Mouse (Mus musculus) neural tube, embryonic 11.5 days (tissue): Measurements from ENCODE around the gene Oxt. TPM values are rescaled to one million over a fixed set of nuclear protein-coding genes. Genes with fewer than 3 reads are reported as not detected.

Experiments used
- ATAC-seq: fragments of 200-750 bp; cut with Nextera tagmentation; 2 replicates; pipeline ENCODE4 v1.8.0; 2017; ENCODE audit warnings: moderate number of reproducible peaks, mild to moderate bottlenecking, moderate TSS enrichment, moderate library complexity; ENCODE audit not compliant: insufficient read depth, low FRiP score, low TSS enrichment
- DNase-seq: peaks from one replicate; pipeline ENCODE4 v3.0.0-alpha.2; 2015; ENCODE audit warnings: low spot score
- H3K27ac ChIP-seq: fragments of 300-500 bp; sonication (generic); 2 replicates; pipeline ENCODE4 v1.5.1; 2014; ENCODE audit warnings: low read depth, mild to moderate bottlenecking, low read length
- H3K27me3 ChIP-seq: fragments of 300-500 bp; sonication (generic); 2 replicates; pipeline ENCODE4 v1.6.1; 2014; ENCODE audit warnings: mild to moderate bottlenecking, low read length, mixed read lengths; ENCODE audit not compliant: control insufficient read depth, insufficient read depth
- H3K36me3 ChIP-seq: fragments of 300-500 bp; sonication (generic); 2 replicates; pipeline ENCODE4 v1.6.1; 2014; ENCODE audit warnings: mild to moderate bottlenecking, low read length, moderate library complexity, mixed read lengths; ENCODE audit not compliant: control insufficient read depth, insufficient read depth
- H3K4me1 ChIP-seq: fragments of 300-500 bp; sonication (generic); 2 replicates; pipeline ENCODE4 v1.6.1; 2014; ENCODE audit warnings: low read length, mixed read lengths; ENCODE audit not compliant: control insufficient read depth, insufficient read depth
- H3K4me2 ChIP-seq: fragments of 300-500 bp; sonication (generic); 2 replicates; pipeline ENCODE4 v1.6.1; 2014; ENCODE audit warnings: low read depth, mild to moderate bottlenecking, moderate library complexity
- H3K4me3 ChIP-seq: fragments of 300-500 bp; sonication (generic); 2 replicates; pipeline ENCODE4 v1.5.1; 2014; ENCODE audit warnings: low read depth, low read length
- H3K9ac ChIP-seq: fragments of 300-500 bp; sonication (generic); 2 replicates; pipeline ENCODE4 v1.6.1; 2014; ENCODE audit warnings: mild to moderate bottlenecking, low read length
- H3K9me3 ChIP-seq: fragments of 300-500 bp; sonication (generic); 2 replicates; pipeline ENCODE4 v1.6.1; 2016; ENCODE audit warnings: low read length; ENCODE audit not compliant: control insufficient read depth
- WGBS: fragments of 180-500 bp; shearing (Covaris S2); extraction: QIAGEN DNeasy Blood & Tissue Kit; methylation state at CpG from one replicate; pipeline ENCODE4 v1.1.7; 2014; 5-methylcytosine and 5-hydroxymethylcytosine counted together
- polyA plus RNA-seq: library from polyadenylated mRNA; unstranded; fragments of >200 nt; fragmentation: Nextera tagmentation; extraction: Ambion mirVana; gene quantifications from 2 replicates; pipeline ENCODE4 v1.2.1, GENCODE M21; 2014

Oxt gene
- polyA plus RNA-seq, 1 experiment from 2014 or later, result 0.48 TPM

DNA sequence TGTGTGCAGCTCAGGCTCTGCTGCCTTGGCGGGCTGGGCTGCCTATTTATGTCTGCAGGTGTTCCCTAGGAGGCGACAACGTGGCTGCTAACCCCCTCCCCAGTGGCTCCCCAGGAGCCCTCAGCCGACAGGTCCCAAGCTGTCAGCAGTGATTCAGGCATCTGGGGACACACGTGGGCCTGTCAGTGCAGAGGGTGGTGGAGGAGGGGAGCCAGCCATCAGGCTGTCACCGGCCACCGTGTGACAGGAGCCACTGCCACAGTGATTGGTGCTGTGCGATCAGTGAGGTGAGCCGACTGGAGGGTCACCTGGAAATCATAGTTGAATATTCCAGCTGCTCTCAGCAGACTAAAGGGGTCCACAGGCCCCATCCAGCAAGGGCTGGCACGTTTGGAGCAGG, 6.6 kb downstream of the Oxt start, which contains the start of gene Avp:
TSS of gene Avp (minus strand) at position 3 of the 400 bp plus-strand sequence.
- no peak within 1 kb of the TSS for H3K4me2 ChIP-seq
- peaks cover 54% of the 10 kb centered on the region for H3K27me3 ChIP-seq
- H3K4me3 ChIP-seq, result no peak within 1 kb of the TSS; the same call in 1 of the 2 replicates
- WGBS, result 33% methylated on average over 10 of the region's 10 CpGs
- H3K4me1 ChIP-seq, result no peaks in the 10 kb centered on the region
- no peaks in the 10 kb centered on the region for H3K36me3 ChIP-seq
- no peak within 1 kb of the TSS for H3K27ac ChIP-seq
- ATAC-seq (no peak), DNase-seq (no peak)
- H3K9me3 ChIP-seq, result no peaks in the 10 kb centered on the region
- H3K9ac ChIP-seq, result no peak within 1 kb of the TSS

DNA sequence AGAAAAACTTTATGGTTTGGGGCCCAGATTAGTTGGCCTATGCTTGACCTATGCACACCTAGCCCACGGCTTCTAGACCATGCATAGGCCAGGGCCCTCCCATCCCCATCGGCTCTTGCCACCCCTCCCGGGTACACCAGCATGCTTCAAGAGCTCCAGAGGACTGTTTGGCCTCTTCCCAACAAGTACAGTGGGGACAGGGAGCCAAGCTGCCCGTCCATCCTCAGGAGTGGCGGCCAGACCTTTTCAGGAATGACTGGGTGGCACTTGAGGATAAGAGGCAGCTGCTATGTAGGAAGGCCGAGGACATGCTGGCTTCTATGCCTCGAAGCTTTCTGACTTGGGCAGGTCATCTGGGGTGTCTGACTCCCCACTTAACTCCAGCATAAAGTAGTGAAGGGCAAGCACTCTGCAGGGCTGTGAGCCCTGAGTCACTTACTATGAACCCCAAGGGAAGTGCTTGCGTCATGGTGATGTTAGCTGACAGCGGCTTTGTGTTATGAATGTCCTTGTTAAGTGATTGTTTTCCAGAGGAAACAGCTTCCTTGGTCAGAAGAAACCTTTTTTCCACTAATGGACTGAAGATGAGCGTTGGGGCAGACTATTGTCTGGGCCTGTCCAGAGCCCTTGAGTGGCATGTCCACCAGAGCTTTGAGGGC, 8.1 kb downstream of the Oxt start:
- WGBS, result 82% methylated on average over 10 of the region's 10 CpGs
- DNase-seq (no peak), ATAC-seq (no peak)
- Histone ChIP-seq H3K9me3 (no peaks in the 10 kb centered on the region), H3K27me3 (peaks cover 39% of the 10 kb centered on the region), H3K4me3 (no peak overlapping the region), H3K9ac (no peak overlapping the region), H3K4me2 (no peak overlapping the region), H3K27ac (no peak overlapping the region), H3K36me3 (no peaks in the 10 kb centered on the region), H3K4me1 (no peaks in the 10 kb centered on the region)

GRCm38 (mm10) chr2:130586016-130586415, 10.0 kb downstream of the Oxt start:
- DNase-seq (no peak), ATAC-seq (no peak)
- no peak overlapping the region for H3K27ac ChIP-seq
- 87% methylated on average over 6 of the region's 6 CpGs for WGBS
- H3K4me1 ChIP-seq, result no peaks in the 10 kb centered on the region
- H3K9me3 ChIP-seq, result no peaks in the 10 kb centered on the region
- no peak overlapping the region for H3K4me2 ChIP-seq
- H3K9ac ChIP-seq, result no peak overlapping the region
- H3K27me3 ChIP-seq, result peaks cover 20% of the 10 kb centered on the region
- peaks cover 3% of the 10 kb centered on the region for H3K36me3 ChIP-seq
- no peak overlapping the region for H3K4me3 ChIP-seq

DNA sequence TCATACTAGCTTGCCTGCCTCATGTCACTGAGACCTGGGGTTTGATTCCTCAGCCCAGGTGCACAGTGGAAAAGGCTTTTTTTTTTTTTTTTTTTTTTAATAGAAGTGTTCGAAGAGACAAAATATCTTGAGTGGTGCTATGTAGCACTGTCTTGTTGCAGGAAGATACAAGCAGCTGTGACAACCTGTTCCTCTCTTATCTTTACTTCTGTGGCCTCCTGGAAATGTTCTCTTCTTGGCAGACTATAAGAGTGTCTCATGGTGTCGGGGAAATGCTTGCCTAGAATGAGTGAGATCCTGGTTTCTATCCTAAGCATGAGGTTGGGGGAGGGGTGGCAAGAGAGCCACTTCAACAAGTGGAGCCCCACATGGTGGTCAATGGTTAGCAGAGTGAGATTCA, 12.4 kb downstream of the Oxt start:
- DNase-seq, result no peak
- Histone ChIP-seq H3K9ac (no peak overlapping the region), H3K4me2 (no peak overlapping the region), H3K27ac (no peak overlapping the region), H3K4me1 (no peaks in the 10 kb centered on the region), H3K27me3 (no peaks in the 10 kb centered on the region), H3K9me3 (no peaks in the 10 kb centered on the region), H3K36me3 (peaks cover 3% of the 10 kb centered on the region), H3K4me3 (no peak overlapping the region)
- no peak for ATAC-seq
- WGBS, result 89% methylated on average over 2 of the region's 2 CpGs

- DNase-seq (no peak), ATAC-seq (no peak)
- H3K27ac ChIP-seq, result no peak overlapping the region
- H3K9me3 ChIP-seq, result no peaks in the 10 kb centered on the region
- WGBS, result 70% methylated on average over 4 of the region's 4 CpGs
- no peak overlapping the region; the same call in 1 of the 2 replicates for H3K9ac ChIP-seq
- H3K27me3 ChIP-seq, result no peaks in the 10 kb centered on the region
- no peak overlapping the region for H3K4me2 ChIP-seq
- peaks cover 3% of the 10 kb centered on the region for H3K36me3 ChIP-seq
- H3K4me1 ChIP-seq, result no peaks in the 10 kb centered on the region
- no peak overlapping the region for H3K4me3 ChIP-seq
Observed at GRCm38 (mm10) chr2:130589157-130589556, 13.2 kb downstream of the Oxt start.

GRCm38 (mm10) chr2:130589761-130590160, 13.8 kb downstream of the Oxt start:
- no peak overlapping the region for H3K9ac ChIP-seq
- H3K9me3 ChIP-seq, result no peaks in the 10 kb centered on the region
- ATAC-seq (no peak), DNase-seq (no peak)
- H3K36me3 ChIP-seq, result peaks cover 3% of the 10 kb centered on the region
- WGBS, result 97% methylated on average over 2 of the region's 2 CpGs
- no peak overlapping the region for H3K4me2 ChIP-seq
- no peak overlapping the region for H3K4me3 ChIP-seq
- H3K4me1 ChIP-seq, result no peaks in the 10 kb centered on the region
- H3K27ac ChIP-seq, result no peak overlapping the region
- H3K27me3 ChIP-seq, result no peaks in the 10 kb centered on the region

DNA sequence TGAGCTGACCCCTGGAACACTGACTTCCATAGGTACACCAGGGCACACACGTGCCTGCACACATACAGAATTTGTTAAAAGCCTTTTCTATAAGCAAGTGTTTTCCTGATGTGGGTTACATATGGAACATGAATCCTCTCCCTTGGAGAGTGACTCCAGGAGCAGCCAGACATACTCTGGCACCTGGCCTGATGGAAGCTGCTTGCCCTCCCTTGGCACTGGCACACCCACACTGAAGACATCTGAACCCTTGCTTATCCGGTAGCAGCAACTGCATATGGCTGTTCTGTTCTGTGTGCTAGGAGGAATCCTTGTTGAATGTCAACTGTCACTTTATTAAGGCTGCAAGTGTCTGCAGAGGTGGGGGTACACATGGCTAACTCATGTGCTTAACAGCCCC, 15.0 kb downstream of the Oxt start:
- ATAC-seq, result no peak
- 96% methylated on average over 2 of the region's 2 CpGs for WGBS
- Histone ChIP-seq H3K9me3 (no peaks in the 10 kb centered on the region), H3K27ac (no peak overlapping the region), H3K27me3 (no peaks in the 10 kb centered on the region), H3K4me1 (no peaks in the 10 kb centered on the region), H3K4me2 (no peak overlapping the region), H3K4me3 (no peak overlapping the region), H3K36me3 (peaks cover 3% of the 10 kb centered on the region), H3K9ac (no peak overlapping the region)
- no peak for DNase-seq

GRCm38 (mm10) chr2:130595596-130595995, 19.6 kb downstream of the Oxt start:
- H3K4me3 ChIP-seq, result no peak overlapping the region
- no peaks in the 10 kb centered on the region for H3K4me1 ChIP-seq
- H3K27me3 ChIP-seq, result no peaks in the 10 kb centered on the region
- H3K9ac ChIP-seq, result no peak overlapping the region
- 83% methylated on average over 1 of the region's 1 CpGs for WGBS
- no peak for DNase-seq
- no peak for ATAC-seq
- no peak overlapping the region for H3K4me2 ChIP-seq
- H3K9me3 ChIP-seq, result no peaks in the 10 kb centered on the region
- H3K27ac ChIP-seq, result no peak overlapping the region
- H3K36me3 ChIP-seq, result peaks cover 8% of the 10 kb centered on the region

DNA sequence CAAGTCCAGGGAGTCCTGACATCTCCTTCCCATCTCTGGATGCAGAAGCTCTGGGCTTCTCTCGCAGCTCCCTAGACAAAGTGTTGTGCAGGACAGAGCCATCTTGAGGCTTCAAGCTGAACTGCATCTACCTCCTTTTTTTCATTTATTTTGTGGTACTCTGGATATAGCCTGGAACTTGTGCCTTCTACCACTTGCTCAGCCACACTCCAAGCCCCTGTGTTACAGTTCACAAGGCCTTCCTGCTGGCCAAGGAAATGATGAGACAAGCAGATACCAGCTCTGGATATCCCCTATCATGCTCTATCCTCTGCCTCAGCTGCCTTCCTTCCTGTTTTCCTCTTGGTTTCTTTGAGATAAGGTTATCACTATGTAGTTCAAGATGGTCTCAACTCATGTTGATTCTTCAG, 21.6 kb downstream of the Oxt start:
- ATAC-seq (no peak), DNase-seq (no peak)
- Histone ChIP-seq H3K36me3 (peaks cover 8% of the 10 kb centered on the region), H3K9me3 (no peaks in the 10 kb centered on the region), H3K4me3 (no peak overlapping the region), H3K4me2 (no peak overlapping the region), H3K27me3 (no peaks in the 10 kb centered on the region), H3K4me1 (no peaks in the 10 kb centered on the region), H3K27ac (no peak overlapping the region), H3K9ac (no peak overlapping the region)
- WGBS, result 20% methylated on average over 1 of the region's 1 CpGs
